Mouse (Mus musculus): Measurements from ENCODE around the gene Btf3. TPM values are rescaled to one million over a fixed set of nuclear protein-coding genes. Genes with fewer than 3 reads are reported as not detected.

Btf3 gene
- total RNA-seq, 2 experiments from 2014 or later: 201 to 210 TPM

GRCm38 (mm10) chr13:98352381-98352975, 35.7 kb upstream of the Btf3 start:
- intact Hi-C loops (cut with DNase I): loop anchor here (5.0 kb wide), 1 partner anchor 150 kb away; no protein-coding TSS in a partner anchor
- DNase-seq: no peak

- DNase-seq: peak in 1 of 2 experiments; percentile 34
- intact Hi-C loops (cut with DNase I): loop anchor here (5.0 kb wide), 1 partner anchor 151 kb away; no protein-coding TSS in a partner anchor
These were observed 34.7 kb upstream of the Btf3 start for GRCm38 (mm10) chr13:98351527-98351926.

GRCm38 (mm10) chr13:98349491-98349890, 32.7 kb upstream of the Btf3 start:
- no peak for DNase-seq
- intact Hi-C loops (cut with DNase I): no loop called here

GRCm38 (mm10) chr13:98340506-98340905, 23.7 kb upstream of the Btf3 start:
- intact Hi-C loops (cut with DNase I): no loop called here
- DNase-seq: peak; percentile 58 to 72

- DNase-seq: no peak
- intact Hi-C loops (cut with DNase I): no loop called here
These were observed 19.4 kb upstream of the Btf3 start for GRCm38 (mm10) chr13:98336205-98336604.

GRCm38 (mm10) chr13:98332106-98332505, 15.3 kb upstream of the Btf3 start:
- intact Hi-C loops (cut with DNase I): no loop called here
- DNase-seq: peak in 1 of 2 experiments; percentile 34

- intact Hi-C loops (cut with DNase I): no loop called here
- DNase-seq: no peak
These were observed 8.2 kb upstream of the Btf3 start for GRCm38 (mm10) chr13:98325034-98325433.

- DNase-seq: no peak
- intact Hi-C loops (cut with DNase I): no loop called here
These were observed 1.1 kb upstream of the Btf3 start for GRCm38 (mm10) chr13:98317911-98318310.

- intact Hi-C loops (cut with DNase I): no loop called here
- DNase-seq: no peak
These were observed 456 bp upstream of the Btf3 start for GRCm38 (mm10) chr13:98317246-98317677.

GRCm38 (mm10) chr13:98316140-98316479, 696 bp downstream of the Btf3 start:
- DNase-seq: no peak
- intact Hi-C loops (cut with DNase I): no loop called here

- no peak for DNase-seq
- intact Hi-C loops (cut with DNase I): no loop called here
These were observed 1.7 kb downstream of the Btf3 start for GRCm38 (mm10) chr13:98315124-98315523.

- DNase-seq: no peak
- intact Hi-C loops (cut with DNase I): no loop called here
These were observed 3.2 kb downstream of the Btf3 start for GRCm38 (mm10) chr13:98313631-98314030.

- no peak for DNase-seq
- intact Hi-C loops (cut with DNase I): no loop called here
These were observed 5.2 kb downstream of the Btf3 start for GRCm38 (mm10) chr13:98311597-98311996.

GRCm38 (mm10) chr13:98308724-98309123, 8.1 kb downstream of the Btf3 start:
- intact Hi-C loops (cut with DNase I): no loop called here
- DNase-seq: no peak

GRCm38 (mm10) chr13:98308004-98308403, 8.8 kb downstream of the Btf3 start:
- intact Hi-C loops (cut with DNase I): no loop called here
- DNase-seq: no peak

GRCm38 (mm10) chr13:98306852-98307475, 9.8 kb downstream of the Btf3 start:
- no peak for DNase-seq
- intact Hi-C loops (cut with DNase I): no loop called here

- intact Hi-C loops (cut with DNase I): no loop called here
- no peak for DNase-seq
These were observed 10.4 kb downstream of the Btf3 start for GRCm38 (mm10) chr13:98306393-98306792.

GRCm38 (mm10) chr13:98305257-98305656, 11.5 kb downstream of the Btf3 start:
- intact Hi-C loops (cut with DNase I): no loop called here
- no peak for DNase-seq

- DNase-seq: peak; percentile 74 to 83
- intact Hi-C loops (cut with DNase I): loop anchor here (5.0 kb wide), 1 partner anchor 267 kb away; no protein-coding TSS in a partner anchor
These were observed 17.7 kb downstream of the Btf3 start for GRCm38 (mm10) chr13:98298833-98299758.

- DNase-seq: no peak
- intact Hi-C loops (cut with DNase I): loop anchor here (5.0 kb wide), 1 partner anchor 266 kb away; no protein-coding TSS in a partner anchor
These were observed 18.8 kb downstream of the Btf3 start for GRCm38 (mm10) chr13:98297883-98298482.

- intact Hi-C loops (cut with DNase I): loop anchor here (5.0 kb wide), 1 partner anchor 264 kb away; no protein-coding TSS in a partner anchor
- DNase-seq: no peak
These were observed 20.7 kb downstream of the Btf3 start for GRCm38 (mm10) chr13:98296072-98296471.
